Mouse (Mus musculus) heart, embryonic 16.5 days (tissue): ENCODE results near the gene Fam124a. TPM values are rescaled to one million over a fixed set of nuclear protein-coding genes. Genes with fewer than 3 reads are reported as not detected.

ENCODE experiments used
- ATAC-seq: fragments of 200-750 bp; cut with Nextera tagmentation; replicated peaks from 2 replicates; pipeline ENCODE4 v1.8.0; 2017; ENCODE audit warnings: moderate number of reproducible peaks; ENCODE audit not compliant: insufficient read depth, low FRiP score; ENCODE audit errors: extremely low read depth
- H3K27ac ChIP-seq: fragments of 300-500 bp; sonication (generic); 2 replicates; pipeline ENCODE4 v1.5.1; 2014; ENCODE audit warnings: mild to moderate bottlenecking, low read length, control low read depth, moderate library complexity
- H3K27me3 ChIP-seq: fragments of 300-500 bp; sonication (generic); 2 replicates; pipeline ENCODE4 v1.6.1; 2014; ENCODE audit warnings: low read length, mixed read lengths; ENCODE audit not compliant: control insufficient read depth, insufficient read depth
- H3K36me3 ChIP-seq: fragments of 300-500 bp; sonication (generic); 2 replicates; pipeline ENCODE4 v1.6.1; 2014; ENCODE audit not compliant: control insufficient read depth, insufficient read depth
- H3K4me1 ChIP-seq: fragments of 300-500 bp; sonication (generic); 2 replicates; pipeline ENCODE4 v1.6.1; 2014; ENCODE audit warnings: low read length, mixed read lengths; ENCODE audit not compliant: control insufficient read depth, insufficient read depth
- H3K4me2 ChIP-seq: fragments of 300-500 bp; sonication (generic); 2 replicates; pipeline ENCODE4 v1.6.1; 2014; ENCODE audit warnings: low read depth, mild to moderate bottlenecking, control low read depth, low read length
- H3K4me3 ChIP-seq: fragments of 300-500 bp; sonication (generic); 2 replicates; pipeline ENCODE4 v1.5.1; 2014; ENCODE audit warnings: mild to moderate bottlenecking, control low read depth, low read length
- H3K9ac ChIP-seq: fragments of 300-500 bp; sonication (generic); 2 replicates; pipeline ENCODE4 v1.6.1; 2014; ENCODE audit warnings: low read length, control low read depth
- H3K9me3 ChIP-seq: fragments of 300-500 bp; sonication (generic); replicated peaks from 2 replicates; pipeline ENCODE4 v1.6.1; 2016; ENCODE audit warnings: low read length; ENCODE audit not compliant: control insufficient read depth
- WGBS: fragments of 180-500 bp; shearing (Covaris S2); extraction: QIAGEN DNeasy Blood & Tissue Kit; methylation state at CpG from one replicate; pipeline ENCODE4 v1.1.7; 2014; 5-methylcytosine and 5-hydroxymethylcytosine counted together
- polyA plus RNA-seq: library from polyadenylated mRNA; unstranded; fragments of >200 nt; fragmentation: Nextera tagmentation; extraction: Ambion mirVana; gene quantifications from 2 replicates; pipeline ENCODE4 v1.2.1, GENCODE M21; 2015

The Fam124a gene
- polyA plus RNA-seq, 1 experiment from 2014 or later = 3.6 TPM

DNA sequence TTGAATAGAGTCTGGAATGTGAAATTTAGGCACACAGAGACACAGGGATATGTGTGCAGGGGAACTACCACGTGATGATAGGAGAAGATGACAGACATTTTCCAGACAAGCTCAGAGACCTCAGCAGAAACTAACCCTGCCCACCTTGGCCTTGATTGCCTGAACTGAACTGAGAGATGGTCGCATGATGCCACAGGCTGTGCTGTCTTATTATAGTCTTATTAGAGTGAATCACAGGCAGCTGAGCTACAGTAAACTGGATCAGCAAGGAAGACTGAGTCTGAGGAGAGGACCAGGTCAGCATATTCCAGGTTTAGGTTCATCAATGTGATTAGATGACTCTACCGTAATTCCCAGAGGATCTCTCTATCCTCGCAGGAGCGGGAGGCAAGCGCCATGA lies 9.2 kb upstream of the Fam124a start:
- WGBS = 81% methylated on average over 6 of the region's 6 CpGs
- no peak overlapping the region for H3K27ac ChIP-seq

DNA sequence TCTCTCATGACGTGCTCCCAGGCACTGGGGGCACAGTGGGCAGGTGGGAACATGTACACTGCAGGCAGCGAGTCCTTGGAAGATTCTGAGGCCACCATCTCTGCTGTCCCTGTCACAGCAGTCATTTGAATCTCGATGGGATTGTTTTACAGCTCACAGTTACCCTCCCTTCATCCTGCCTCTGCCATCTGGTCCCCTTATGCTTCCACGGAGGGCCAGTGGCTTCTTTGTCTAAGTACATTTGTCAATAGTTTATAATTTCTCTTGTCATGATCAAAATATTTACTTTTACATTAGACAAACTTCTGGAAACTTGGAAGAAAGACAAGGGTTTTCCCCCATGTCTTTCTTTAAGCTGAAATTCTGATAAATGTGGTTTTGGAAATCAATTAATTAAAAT lies 8.8 kb upstream of the Fam124a start:
- no peaks in the 10 kb centered on the region for H3K9me3 ChIP-seq
- no peak overlapping the region for H3K4me3 ChIP-seq
- H3K4me1 ChIP-seq = no peaks in the 10 kb centered on the region
- no peak for ATAC-seq
- WGBS = 59% methylated on average over 4 of the region's 4 CpGs
- H3K4me2 ChIP-seq = no peak overlapping the region
- H3K9ac ChIP-seq = no peak overlapping the region
- H3K27me3 ChIP-seq = no peaks in the 10 kb centered on the region
- no peak overlapping the region for H3K27ac ChIP-seq
- H3K36me3 ChIP-seq = no peaks in the 10 kb centered on the region

More for the DNA sequence above, 9.2 kb upstream of the Fam124a start:
- ATAC-seq = no peak
- H3K4me3 ChIP-seq = no peak overlapping the region
- no peaks in the 10 kb centered on the region for H3K4me1 ChIP-seq
- no peaks in the 10 kb centered on the region for H3K36me3 ChIP-seq
- no peak overlapping the region for H3K4me2 ChIP-seq
- no peaks in the 10 kb centered on the region for H3K27me3 ChIP-seq
- no peak overlapping the region for H3K9ac ChIP-seq
- no peaks in the 10 kb centered on the region for H3K9me3 ChIP-seq

DNA sequence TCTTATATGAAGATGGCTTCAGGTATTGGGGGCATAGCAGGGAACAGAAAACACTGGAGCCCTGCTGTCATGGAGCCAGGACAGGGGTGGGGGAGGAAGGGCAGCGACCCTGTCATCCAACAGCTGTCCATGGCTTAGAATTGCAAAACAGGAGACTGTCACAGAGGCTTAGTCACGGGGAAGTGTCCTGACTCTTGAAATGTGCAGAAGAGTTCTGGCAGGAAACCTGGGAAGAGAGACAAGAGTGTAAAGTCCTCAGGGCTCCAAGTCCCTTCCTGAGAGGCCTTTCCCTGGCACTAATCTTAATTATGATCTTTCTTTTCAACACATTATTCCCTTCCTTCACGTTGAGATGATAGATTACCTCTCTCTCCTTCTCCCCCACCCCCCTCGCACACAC lies 5.4 kb upstream of the Fam124a start:
- Histone ChIP-seq H3K9me3 (no peaks in the 10 kb centered on the region), H3K36me3 (no peaks in the 10 kb centered on the region), H3K4me1 (peaks cover 2% of the 10 kb centered on the region; the same call in 1 of the 2 replicates), H3K9ac (no peak overlapping the region), H3K4me3 (no peak overlapping the region), H3K4me2 (no peak overlapping the region), H3K27me3 (no peaks in the 10 kb centered on the region), H3K27ac (no peak overlapping the region)
- WGBS = 20% methylated on average over 3 of the region's 4 CpGs
- ATAC-seq = no peak

DNA sequence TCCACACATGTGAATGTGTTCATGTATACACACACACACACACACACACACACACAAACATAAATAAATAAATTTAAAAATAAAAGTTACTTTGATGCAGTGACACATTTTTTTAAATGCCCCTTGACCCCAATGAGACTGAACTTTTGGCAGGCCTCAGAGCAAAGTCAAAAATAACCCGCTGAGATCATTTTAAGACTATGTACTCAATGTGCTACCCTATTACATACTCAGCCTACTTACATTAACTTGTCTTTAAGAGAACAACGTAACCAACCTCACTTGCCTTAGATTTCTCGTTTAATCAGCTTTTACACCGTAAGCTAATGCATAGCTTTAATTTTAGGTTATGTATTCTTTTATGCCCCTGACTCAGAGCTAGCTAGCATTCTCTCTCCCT lies 2.8 kb upstream of the Fam124a start:
- Histone ChIP-seq H3K27me3 (peaks cover 6% of the 10 kb centered on the region; the same call in 1 of the 2 replicates), H3K4me3 (no peak overlapping the region), H3K9ac (no peak overlapping the region), H3K27ac (no peak overlapping the region), H3K9me3 (no peaks in the 10 kb centered on the region), H3K36me3 (no peaks in the 10 kb centered on the region), H3K4me1 (peaks cover 10% of the 10 kb centered on the region; the same call in 1 of the 2 replicates), H3K4me2 (no peak overlapping the region)
- 65% methylated on average over 4 of the region's 4 CpGs for WGBS
- ATAC-seq = no peak

DNA sequence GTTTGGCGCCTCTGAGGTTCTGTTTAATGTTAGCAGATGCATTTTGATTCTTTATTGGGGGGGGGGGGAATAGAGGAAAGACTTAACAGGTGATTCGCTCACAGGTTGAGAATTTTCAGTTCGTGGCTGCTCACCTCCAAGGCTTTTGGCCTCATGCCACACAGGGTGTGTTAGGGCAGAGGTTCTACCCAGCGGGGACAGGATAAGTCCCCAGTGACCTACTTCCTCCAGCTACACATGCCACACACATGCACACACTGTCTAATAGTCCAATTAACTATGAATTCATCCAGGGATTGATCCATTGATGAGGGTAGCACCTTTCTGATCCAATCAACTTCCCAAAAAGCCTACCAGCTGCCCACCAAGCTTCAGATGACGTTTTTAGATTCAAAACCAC lies 1.8 kb upstream of the Fam124a start:
- Histone ChIP-seq H3K4me3 (no peak overlapping the region), H3K27ac (no peak overlapping the region), H3K27me3 (peaks cover 6% of the 10 kb centered on the region; the same call in 1 of the 2 replicates), H3K9me3 (no peaks in the 10 kb centered on the region), H3K4me1 (peaks cover 10% of the 10 kb centered on the region; the same call in 1 of the 2 replicates), H3K4me2 (no peak overlapping the region), H3K36me3 (no peaks in the 10 kb centered on the region), H3K9ac (no peak overlapping the region)
- ATAC-seq = no peak
- 81% methylated on average over 5 of the region's 5 CpGs for WGBS

DNA sequence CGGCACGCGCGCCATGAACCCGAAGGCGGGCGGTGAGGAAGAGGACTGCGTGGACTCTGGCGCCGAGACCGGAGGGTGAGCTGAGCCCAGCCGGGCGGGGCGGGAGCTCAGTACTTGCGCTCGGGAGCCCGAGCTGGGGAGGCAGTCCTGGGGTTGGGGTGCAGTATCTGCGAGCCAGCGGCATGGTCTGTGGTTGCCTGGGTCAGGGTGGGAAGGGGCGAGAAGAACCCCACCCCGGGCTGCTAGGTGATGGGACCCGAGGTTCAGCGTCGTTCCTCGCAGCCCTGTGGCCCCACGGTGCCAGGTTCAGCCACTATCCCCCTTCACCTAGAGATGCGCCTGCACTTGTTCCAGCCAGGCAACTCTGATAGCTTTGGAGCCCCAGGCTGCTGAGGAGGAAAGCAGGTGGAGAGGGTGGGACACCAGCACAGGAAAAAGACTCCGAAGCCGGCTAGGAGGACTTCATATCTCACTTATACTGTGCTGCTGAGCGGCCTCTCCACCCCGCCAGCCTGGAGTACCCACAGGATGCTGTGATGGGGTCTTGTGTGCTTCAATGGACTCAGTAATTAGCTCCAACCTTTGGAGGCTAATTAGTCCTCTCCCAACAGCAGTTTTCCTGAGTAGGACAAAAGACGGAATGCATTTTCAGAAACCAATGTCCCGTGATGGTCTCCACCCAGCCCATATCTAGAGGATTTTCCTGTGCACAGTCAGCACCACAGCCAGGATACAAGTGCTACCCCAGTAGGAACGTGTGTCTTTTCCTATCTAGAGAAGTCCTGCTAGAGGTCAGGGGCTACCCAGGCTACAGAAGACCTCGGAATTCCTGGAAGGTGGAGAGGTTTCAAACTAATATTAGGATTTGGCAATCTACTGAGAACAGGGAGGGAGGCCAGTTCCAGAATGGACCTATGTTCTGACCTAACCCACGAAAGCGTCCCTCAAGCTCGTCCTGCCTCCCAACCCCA lies 588 bp downstream of the Fam124a start:
- Histone ChIP-seq H3K4me2 (peak overlapping the region; percentile 98), H3K27me3 (peaks cover 6% of the 10 kb centered on the region; the same call in 1 of the 2 replicates), H3K27ac (0 out of 2 replicates have a peak overlapping the region, but pooled peaks have one; percentile 2), H3K4me1 (peaks cover 10% of the 10 kb centered on the region; the same call in 1 of the 2 replicates), H3K9ac (peak overlapping the region; percentile 81), H3K4me3 (peak overlapping the region; percentile 66), H3K36me3 (no peaks in the 10 kb centered on the region), H3K9me3 (no peaks in the 10 kb centered on the region)
- ATAC-seq = no peak
- 12% methylated on average over 37 of the region's 38 CpGs for WGBS

DNA sequence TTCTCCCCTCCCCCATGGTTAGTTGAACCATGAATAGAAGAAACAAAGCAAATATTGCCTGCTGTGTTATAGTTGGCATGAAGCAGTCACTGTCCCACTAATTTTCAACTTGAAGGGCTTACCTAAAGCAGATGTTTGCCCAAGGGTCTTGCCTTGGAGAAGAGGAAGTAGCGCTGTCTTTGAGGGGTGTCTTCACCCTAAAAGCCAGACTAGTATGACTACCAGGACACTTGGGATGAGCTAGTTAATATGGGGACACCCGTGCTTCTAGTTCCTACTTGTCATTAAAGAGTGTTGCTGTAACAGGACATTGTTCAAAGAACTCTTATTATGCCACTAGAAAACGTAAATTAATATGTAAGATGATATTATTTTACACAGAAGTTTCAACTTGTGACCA lies 1.6 kb downstream of the Fam124a start:
- Histone ChIP-seq H3K27me3 (peaks cover 6% of the 10 kb centered on the region; the same call in 1 of the 2 replicates), H3K4me2 (peak overlapping the region; percentile 37; the same call in 1 of the 2 replicates), H3K4me1 (peaks cover 10% of the 10 kb centered on the region; the same call in 1 of the 2 replicates), H3K4me3 (no peak overlapping the region), H3K9ac (no peak overlapping the region), H3K36me3 (no peaks in the 10 kb centered on the region), H3K27ac (no peak overlapping the region), H3K9me3 (no peaks in the 10 kb centered on the region)
- ATAC-seq = no peak
- 79% methylated on average over 3 of the region's 3 CpGs for WGBS

DNA sequence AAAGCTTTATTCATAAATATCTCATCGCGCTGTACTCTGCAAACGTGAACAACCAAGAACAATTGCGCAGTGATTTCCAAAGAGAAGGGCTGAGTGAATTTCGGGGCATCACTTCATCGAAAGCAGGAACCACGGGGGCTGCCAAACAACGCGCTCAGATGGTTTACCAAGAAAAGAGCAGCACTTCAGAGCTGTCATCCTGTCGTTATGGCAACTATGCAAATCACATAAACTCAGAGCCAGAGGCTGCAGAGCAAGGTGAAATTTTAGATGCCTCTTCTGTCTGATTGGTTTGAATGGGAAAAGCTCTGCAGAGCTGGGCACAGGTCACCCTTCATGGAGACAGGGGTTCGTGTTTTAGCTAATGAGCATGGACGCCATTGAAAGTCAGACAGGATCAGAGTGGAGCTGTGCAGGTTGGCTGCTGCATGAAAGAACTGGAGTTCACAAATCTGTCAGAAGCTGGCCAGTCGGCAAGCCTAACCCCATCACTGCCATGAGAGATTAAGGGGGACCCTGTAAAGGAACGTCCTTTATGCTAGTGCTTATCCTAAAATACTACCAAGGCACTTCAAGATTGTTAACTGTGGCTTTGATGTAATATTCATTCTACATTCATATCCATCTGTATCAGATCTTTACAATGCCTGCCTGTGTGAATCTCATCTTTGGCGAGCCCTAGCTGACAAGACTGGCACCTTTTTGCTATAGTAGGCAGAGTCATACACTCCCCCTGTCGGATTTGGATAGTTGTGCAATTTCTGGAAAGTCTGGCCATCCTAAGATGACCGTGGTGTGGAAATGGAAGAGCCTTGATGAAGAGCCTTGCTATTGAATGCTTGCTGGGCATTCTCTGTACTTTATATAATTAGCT lies 6.6 kb downstream of the Fam124a start:
- Histone ChIP-seq H3K36me3 (no peaks in the 10 kb centered on the region), H3K4me1 (no peaks in the 10 kb centered on the region), H3K27me3 (peaks cover under 1% of the 10 kb centered on the region; the same call in 1 of the 2 replicates), H3K4me2 (no peak overlapping the region), H3K9me3 (no peaks in the 10 kb centered on the region), H3K27ac (no peak overlapping the region), H3K9ac (no peak overlapping the region), H3K4me3 (no peak overlapping the region)
- WGBS = 54% methylated on average over 17 of the region's 17 CpGs
- no peak for ATAC-seq
